Mouse (Mus musculus): ENCODE measurements around the gene H2-Q1.
"Not testable (repeated sequence)": the region's sequence is repeated elsewhere in the genome, so short reads cannot be mapped to it uniquely, and the experiment has no call there.

H2-Q1 gene

DNA sequence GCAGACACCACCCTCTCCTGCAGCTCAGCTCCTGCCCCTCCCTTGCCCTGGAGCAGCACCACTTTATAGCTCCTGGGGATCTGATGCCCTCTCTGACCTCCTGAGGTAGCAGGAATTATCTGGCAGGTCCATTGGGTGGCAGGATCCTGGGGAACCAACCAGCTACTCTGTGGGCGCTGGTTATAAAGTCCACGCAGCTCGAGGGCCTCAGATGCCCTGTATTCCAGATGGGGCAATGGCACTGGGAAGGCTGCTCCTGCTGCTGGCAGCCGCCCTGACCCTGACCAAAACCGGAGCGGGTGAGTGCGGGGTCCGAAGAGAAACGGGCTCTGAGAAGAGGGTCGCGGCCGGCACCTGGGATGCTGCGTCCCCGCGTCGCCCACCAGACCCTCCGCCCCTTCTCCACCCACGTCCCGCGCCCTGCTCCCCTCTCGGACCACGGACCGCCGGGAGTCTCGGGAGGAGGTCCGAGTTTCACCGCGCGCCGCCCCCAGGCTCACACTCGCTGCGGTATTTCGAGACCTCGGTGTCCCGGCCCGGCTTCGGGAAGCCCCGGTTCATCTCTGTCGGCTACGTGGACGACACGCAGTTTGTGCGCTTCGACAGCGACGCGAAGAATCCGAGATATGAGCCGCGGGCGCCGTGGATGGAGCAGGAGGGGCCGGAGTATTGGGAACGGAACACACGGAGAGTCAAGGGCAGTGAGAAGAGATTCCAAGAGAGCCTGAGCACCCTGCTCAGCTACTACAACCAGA is at the start of gene H2-Q1:
TSS of gene H2-Q1 (plus strand) at position 79 of the 755 bp plus-strand sequence.
- no peak for DNase-seq (ENCODE audit: extremely low read depth, insufficient read length, low spot score)

DNA sequence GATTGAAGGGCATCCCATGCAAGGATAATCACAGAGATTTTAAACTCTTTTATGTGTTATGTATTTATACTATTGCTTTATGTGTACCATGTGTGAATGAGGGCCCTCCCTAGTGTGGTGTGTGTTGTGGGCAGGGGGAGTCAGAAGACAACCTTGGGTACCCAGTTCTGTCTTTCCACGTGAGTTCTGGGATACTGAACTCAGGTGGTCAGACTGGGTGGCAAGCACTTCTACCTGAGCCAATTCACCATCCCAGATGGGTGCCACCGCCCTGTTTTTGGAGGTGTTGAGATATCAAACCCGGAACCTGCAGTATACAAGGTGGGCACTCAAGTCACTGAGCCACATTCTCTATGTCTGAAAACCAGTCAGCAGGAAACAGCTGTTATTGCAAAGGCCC is 48.0 kb upstream of the H2-Q1 start:
- no peak for DNase-seq (ENCODE audit: extremely low read depth, insufficient read length, low spot score)

DNA sequence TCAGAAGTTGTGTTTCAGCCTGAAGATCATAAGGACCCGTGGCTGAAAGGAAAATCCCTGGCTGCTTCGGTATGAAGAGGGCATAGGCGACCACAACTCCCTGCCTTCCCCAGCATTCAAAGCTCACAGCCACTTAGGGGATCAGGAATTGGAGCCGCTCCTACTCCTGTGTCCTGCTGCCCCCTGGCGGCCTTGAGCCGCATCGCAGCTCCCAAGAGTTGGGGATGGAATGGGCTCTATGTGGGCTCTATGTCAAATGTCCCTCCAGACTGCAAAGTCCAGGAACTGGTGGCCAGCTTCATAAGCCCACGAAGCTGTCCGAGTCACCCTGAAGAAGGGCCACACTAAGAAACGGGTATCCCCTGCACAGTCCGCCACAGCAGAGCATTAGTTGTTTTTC is 45.4 kb upstream of the H2-Q1 start:
- peak; percentile 72 for DNase-seq (ENCODE audit: extremely low read depth, insufficient read length, low spot score)

DNA sequence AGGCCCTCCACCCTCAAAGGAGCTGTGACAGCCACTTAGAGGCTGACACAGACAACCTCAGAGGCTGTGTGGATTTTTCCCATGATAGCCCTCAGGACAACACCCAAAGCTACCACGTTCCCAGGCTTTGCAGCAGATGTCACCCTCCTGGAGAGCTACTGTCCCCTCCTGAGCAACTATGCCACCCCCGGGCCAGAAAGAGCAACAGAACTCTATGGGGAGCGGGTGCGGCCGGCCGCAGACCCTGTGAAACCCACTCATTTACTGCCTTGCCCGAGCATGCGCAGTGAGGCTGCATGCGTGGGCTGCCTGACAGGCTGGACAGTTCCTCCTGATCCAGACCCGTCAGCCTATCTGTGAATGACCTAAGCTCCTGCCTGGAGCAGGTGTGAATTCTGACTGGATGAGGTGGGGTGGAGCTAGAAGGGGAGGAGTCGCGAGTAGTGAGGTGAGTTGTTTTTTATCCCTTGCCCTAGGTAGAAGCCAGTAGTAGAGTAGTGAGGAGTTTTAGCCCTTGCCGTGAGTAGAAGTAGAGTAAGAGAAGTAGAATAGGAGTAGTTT is 43.8 kb upstream of the H2-Q1 start:
- DNase-seq (ENCODE audit: extremely low read depth, insufficient read length, low spot score) = no peak

DNA sequence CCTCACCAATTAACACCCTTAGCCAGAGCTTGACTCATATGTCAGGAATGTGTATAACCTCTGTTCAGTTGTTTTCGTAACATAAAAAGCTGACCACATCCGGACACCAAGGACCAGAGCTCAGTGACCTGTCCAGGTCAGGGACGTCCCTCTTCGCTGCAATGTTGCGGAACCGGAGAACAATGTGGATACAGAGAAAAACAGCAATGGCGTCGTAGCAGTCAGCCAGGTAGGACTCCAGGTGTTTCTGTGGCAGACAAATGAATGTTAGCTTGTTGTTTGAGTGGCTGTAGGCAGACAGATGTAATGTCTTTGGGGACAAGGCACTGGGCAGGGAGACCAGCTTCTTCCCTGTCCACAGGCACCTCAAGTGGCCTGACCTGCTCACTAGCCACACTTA is 42.2 kb upstream of the H2-Q1 start:
- no peak for DNase-seq (ENCODE audit: extremely low read depth, insufficient read length, low spot score)

DNA sequence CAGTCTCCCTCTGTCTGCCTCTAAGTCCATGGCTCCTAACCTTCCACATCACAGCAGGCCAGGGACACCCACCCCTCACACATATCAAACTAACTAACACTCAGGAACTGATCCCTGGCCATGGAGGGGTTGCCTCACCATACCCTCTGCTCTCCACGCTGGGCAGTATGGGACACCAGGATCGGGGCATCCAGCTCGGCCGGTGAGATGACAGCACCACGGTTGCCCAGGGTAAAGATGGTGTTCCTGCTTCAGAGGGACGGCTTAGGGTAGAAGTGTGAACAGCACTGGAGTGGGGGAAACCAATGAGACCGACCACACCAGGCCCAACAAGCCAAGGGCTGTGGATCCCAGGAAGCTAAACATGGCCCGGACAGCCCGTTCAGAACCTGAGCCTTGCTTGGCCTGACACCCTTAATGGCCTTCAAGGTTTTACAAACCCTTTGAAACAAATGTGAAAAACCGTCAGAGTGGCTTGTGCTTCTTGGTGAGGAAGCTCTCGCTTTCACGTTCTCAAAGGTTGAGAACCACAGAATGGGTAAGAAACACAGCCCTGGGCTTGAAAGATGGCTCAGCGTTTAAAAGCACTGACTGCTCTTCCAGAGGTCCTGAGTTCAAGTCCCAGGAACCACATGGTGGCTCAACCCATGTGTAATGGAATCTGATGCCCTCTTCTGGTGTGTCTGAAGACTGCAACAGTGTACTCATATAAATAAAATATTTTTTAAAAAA is 41.1 kb upstream of the H2-Q1 start:
- no peak for DNase-seq (ENCODE audit: extremely low read depth, insufficient read length, low spot score)

DNA sequence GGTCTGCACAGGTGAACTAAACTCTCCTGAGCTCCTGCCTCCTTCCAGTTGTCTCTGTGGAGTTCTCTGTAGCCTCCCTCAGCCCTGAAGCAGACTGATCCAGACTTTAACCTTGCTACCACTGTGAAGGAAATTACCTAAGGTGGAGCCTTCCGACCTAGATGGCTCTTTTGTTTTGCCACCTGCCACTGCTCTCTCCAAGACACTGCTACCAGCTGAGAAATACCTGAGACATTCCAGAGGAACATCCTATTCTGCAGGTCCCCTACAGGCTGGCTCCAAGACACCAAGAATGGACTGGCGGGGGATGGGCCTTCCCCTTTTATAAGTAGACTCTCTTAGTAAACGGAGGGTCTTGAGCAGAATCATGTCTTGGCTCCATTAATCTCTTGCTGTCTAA is 39.9 kb upstream of the H2-Q1 start:
- no peak for DNase-seq (ENCODE audit: extremely low read depth, insufficient read length, low spot score)

DNA sequence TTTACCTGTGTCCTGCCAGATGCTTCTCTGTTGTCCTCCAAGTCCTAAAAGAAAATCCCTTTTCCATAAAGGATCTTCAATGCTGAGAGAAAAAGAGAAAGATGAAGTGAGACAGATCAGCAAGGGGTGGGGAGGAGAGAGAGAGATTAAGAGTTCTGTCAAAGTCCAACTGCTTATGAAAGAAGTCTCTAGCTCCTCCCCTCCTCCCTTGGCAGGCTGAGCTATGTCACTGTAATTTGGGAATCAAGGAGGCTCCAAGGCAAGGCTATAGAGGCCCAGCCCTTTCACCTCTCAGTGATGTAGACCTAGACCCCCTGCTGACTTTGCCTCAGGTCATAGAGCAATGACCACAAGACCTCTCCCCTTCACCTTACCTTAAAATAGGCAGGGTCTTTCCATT is 34.8 kb upstream of the H2-Q1 start:
- no peak for DNase-seq (ENCODE audit: extremely low read depth, insufficient read length, low spot score)

DNA sequence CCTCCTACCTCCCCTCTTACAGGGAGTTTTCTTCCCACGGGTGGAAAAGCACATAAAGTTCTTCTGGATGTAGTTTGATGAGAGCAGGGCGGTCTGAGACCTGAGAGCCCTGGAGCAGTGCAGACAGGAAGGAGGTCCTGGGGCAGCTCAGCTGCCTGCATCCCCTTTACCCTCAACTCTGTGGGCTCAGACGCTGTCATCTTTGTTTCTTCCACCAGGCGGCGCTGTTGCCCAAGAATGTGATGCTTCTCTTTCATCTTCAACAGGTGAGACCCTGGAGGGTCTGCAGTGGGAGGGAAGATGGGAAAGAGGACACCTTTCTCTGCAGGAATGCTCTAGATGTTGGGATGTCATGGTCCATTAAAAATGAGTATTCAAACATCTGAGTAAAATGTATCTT is 24.4 kb upstream of the H2-Q1 start:
- DNase-seq (ENCODE audit: extremely low read depth, insufficient read length, low spot score) = not testable (repeated sequence)

DNA sequence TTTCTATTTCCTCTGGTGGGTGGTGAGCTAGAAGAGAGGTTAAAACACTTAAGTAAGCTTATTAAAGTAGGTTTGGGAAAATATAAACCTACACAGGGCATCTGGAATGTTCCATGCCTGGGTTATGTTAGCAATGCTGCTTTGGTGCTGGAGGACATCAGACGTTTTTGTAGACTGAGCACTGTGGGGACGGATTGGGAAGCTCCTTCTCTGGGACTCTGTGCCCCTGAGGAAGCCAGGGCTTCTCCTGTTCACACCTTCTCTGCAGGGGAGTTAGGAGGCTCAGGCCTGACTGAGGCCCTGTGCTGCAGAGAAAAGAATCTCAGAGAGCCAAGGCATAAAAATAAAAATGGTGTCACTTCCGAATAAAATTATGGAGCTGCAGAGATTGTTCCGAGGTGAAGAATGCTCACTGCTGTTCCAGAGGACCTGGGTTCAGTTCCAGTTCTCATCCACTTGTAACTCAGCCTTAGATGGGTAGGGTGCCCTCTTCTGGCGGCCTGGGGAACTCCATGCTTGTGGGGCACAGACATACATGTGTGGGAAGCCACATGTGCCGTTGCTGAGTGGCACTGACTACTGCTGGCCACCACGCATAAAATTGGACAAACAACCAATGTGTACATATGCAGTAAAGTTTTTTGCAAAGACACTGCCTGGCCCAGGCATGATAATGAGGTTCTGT is 19.8 kb upstream of the H2-Q1 start:
- not testable (repeated sequence) for DNase-seq (ENCODE audit: extremely low read depth, insufficient read length, low spot score)

DNA sequence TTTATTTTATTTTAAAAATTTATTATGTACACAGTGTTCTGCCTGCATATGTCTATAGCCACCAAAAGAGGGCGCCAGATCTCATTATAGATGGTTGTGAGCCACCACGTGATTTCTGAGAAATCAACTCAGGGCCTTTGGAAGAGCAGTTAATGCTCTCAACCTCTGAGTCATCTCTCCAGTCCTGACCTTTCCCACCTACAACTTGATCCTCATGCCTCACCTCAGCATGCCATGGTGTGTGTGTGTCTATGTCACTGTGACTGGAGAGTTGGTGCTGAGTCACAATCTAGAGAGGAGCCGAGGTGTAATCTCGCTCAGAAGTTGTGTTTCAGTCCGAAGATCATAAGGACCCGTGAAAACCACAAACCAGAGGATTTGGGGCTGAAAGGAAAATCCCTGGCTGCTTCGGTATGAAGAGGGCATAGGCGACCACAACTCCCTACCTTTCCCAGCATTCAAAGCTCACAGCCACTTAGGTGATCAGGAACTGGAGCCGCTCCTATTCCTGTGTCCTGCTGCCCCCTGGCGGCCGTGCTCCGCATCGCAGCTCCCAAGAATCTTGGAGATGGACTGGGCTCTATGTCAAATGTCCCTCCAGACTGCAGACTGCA is 18.5 kb upstream of the H2-Q1 start:
- DNase-seq (ENCODE audit: extremely low read depth, insufficient read length, low spot score) = peak; percentile 86

DNA sequence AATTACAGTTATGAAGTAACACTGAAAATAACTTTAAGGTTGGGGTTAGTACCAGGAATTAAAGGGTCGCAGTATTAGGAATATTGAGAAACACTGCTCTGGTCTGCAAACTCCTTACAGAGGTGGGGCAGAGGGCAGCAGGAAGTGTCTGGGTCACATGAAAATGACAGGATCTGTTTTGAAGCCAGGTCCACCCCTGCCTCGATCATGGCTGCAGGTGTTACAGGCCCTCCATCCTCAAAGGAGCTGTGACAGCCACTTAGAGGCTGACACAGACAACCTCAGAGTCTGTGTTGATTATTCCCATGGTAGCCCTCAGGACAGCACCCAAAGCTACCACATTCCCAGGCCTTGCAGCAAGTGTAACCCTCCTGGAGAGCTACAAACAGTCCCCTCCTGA is 16.9 kb upstream of the H2-Q1 start:
- DNase-seq (ENCODE audit: extremely low read depth, insufficient read length, low spot score) = no peak

DNA sequence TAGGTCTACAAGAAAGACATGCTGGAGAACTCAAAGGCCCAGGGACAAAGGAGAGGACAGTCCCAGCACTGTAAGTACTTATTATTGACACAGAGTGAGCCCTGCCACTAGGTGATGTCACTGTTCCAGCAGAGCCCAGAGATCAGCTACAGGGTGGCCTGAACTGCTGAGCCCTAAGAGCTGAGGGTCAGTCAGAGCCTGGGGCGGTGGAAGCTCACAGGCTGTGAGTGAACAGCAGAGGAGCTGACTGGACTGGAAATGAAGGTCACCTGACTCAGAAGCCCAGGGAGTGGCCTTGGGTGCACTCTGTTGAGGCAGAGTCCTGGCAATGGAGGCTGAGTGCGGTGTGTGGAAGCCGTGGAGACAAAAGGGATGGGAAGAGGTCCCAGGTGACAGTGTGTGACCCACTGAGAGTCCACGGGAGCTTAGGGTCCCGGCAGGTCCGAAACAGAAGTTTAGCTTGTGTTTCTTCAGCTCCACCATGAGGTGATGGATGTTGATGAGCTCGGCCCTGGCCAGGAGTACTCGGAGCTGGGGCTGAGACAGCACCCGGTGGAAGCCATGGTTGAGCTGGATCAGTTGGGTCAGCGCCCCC is 16.4 kb upstream of the H2-Q1 start:
- DNase-seq (ENCODE audit: extremely low read depth, insufficient read length, low spot score) = no peak

DNA sequence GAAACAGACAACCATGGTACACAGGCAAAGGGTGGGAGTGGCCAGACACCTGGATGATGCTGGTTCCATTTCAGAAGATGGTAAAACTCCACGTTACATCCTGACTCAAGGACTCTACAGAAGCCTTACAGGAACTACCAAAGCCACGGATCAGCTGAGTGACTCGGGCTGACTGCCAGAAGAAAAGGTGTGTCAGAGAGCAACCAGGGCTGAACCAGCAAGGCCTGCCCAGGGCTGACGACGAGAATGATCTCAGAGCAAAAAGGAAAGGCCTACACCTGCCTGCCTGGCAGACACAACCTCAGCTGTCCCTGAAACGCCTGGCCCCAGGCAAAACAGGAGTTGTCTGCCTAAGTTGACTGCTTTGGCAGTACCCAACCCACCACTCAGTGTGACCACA is 15.7 kb upstream of the H2-Q1 start:
- DNase-seq (ENCODE audit: extremely low read depth, insufficient read length, low spot score) = no peak

DNA sequence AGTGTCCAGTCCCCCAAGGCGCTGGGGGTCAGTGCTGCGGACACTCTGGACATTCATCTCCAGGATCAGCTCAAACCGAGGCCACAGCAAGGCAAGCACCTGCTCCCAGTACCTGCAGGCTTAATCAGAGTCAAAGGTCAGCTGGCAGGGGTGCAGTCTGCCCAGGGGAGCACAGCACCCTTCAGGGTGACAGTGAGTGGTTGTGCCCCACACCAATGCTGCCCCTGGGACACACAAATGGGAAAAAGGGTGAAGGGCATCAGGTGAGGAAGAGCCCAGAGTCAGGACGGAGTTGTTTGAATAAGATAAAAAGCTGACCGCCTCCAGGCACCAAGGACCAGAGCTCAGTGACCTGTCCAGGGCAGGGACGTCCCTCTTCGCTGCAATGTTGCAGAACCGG is 15.3 kb upstream of the H2-Q1 start:
- DNase-seq (ENCODE audit: extremely low read depth, insufficient read length, low spot score) = not testable (repeated sequence)

DNA sequence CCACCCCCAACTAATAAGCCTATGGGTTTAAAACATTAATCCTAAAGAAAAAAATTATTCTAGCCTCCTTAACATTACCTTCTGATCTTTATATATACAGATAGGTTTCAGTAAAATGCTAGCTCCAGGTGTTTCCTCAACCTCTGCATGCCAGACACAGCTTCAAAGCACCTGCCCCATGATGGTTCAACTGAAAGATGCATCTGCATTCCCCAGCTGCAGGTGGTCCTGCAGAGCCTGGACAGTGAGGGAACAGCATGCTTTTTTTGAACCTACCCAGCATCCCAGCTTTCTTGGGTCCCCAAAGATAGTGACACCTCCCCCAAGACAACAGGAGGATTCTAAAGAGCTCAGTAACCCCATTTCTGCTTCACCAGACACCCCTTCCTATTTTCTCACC is 1.5 kb upstream of the H2-Q1 start:
- no peak for DNase-seq (ENCODE audit: extremely low read depth, insufficient read length, low spot score)

DNA sequence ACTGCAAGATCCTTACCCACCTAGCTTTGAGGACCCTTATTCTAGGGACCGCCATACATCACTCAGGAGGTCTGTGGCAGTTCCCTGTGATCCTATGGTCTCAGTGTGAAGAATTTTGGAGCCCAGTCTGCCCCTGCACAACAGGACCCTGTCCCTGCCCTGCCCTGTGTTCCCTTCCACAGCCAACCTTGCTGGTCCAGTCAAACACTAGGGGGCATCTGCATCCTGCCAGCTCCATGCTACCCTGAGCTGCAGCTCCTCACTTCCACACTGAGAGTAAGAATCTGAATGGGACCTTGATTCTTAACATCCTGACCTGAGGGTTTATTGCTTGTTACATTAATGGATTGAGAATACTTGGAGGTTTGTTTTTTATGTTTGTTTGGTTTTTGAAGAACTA is 4.9 kb downstream of the H2-Q1 start:
- not testable (repeated sequence) for DNase-seq (ENCODE audit: extremely low read depth, insufficient read length, low spot score)

DNA sequence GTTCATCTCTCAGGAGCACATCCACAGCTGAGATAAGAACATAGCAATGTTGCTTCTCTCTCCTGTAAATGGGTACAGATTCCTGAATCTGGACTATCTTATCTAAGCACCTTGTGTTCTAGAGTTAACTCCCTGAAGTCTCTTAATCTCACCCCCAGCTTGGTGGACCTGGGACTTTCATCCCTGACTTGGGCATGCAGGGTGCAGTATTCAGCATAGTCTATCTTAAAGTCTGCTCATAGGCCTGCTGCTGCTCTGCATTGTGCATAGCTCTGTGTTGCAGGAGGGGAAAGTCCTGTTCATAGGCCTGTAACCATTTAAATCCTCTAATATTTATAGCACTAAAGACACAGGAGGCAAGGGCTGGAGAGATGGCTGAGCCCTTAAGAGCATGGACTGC is 5.8 kb downstream of the H2-Q1 start:
- not testable (repeated sequence) for DNase-seq (ENCODE audit: extremely low read depth, insufficient read length, low spot score)

DNA sequence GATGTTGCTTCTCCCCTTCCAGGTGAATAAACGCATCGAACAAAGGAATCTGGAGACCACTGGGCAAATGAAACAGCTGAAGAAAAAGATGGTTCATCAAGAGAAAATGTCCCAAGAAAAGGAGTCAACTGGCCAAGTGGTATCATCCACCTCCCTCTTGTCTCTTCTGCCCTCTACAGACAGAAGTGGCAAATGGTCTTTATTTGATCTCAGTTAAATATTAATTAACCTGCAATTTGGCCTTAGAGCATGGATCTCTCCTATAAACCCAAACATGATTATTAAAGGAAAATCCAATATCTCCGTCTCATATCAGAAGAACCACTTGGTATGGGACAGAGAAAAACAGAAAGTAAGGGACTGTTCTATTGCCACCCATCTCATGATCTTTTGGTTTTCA is 9.5 kb downstream of the H2-Q1 start:
- not testable (repeated sequence) for DNase-seq (ENCODE audit: extremely low read depth, insufficient read length, low spot score)

DNA sequence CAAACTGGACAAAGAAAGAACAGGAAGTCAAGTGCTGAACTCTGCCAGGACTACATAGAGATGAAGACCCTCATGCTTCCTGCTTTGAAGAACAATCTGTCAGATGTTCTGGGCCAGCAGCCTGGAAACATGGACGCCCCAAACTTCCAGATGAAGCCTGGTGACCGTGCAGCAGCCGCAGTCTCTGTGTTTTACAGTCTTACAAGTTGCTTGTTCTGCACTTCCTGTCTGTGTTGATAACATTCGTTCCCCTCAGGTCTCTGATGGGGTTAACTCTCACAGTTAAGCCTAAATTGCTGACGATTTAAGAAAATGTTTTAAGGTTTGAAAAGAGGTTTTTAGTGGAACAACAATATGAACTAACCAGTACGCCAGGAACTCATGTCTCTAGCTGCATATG is 11.3 kb downstream of the H2-Q1 start:
- DNase-seq (ENCODE audit: extremely low read depth, insufficient read length, low spot score) = not testable (repeated sequence)
